Mouse (Mus musculus) embryonic facial prominence, embryonic 15.5 days (tissue): ENCODE measurements around the gene Syngr2. TPM values are rescaled to one million over a fixed set of nuclear protein-coding genes. Genes with fewer than 3 reads are reported as not detected.

Experiments used
- ATAC-seq: fragments of 200-750 bp; cut with Nextera tagmentation; 2 replicates; pipeline ENCODE4 v1.8.0; 2017; ENCODE audit warnings: low read depth, moderate TSS enrichment; ENCODE audit not compliant: insufficient number of reproducible peaks, low FRiP score, low TSS enrichment
- H3K27ac ChIP-seq: fragments of 300-500 bp; sonication (generic); replicated peaks from 2 replicates; pipeline ENCODE4 v1.5.1; 2015; ENCODE audit warnings: mild to moderate bottlenecking, inconsistent platforms
- H3K27me3 ChIP-seq: fragments of 300-500 bp; sonication (generic); 2 replicates; pipeline ENCODE4 v1.6.1; 2015; ENCODE audit warnings: inconsistent platforms
- H3K36me3 ChIP-seq: fragments of 300-500 bp; sonication (generic); 2 replicates; pipeline ENCODE4 v1.6.1; 2015; ENCODE audit warnings: mild to moderate bottlenecking, inconsistent platforms
- H3K4me1 ChIP-seq: fragments of 300-500 bp; sonication (generic); 2 replicates; pipeline ENCODE4 v1.6.1; 2015; ENCODE audit warnings: inconsistent platforms
- H3K4me2 ChIP-seq: fragments of 300-500 bp; sonication (generic); replicated peaks from 2 replicates; pipeline ENCODE4 v1.6.1; 2015; ENCODE audit warnings: mild to moderate bottlenecking, inconsistent platforms
- H3K4me3 ChIP-seq: fragments of 300-500 bp; sonication (generic); replicated peaks from 2 replicates; pipeline ENCODE4 v1.5.1; 2015; ENCODE audit warnings: mild to moderate bottlenecking, inconsistent platforms
- H3K9ac ChIP-seq: fragments of 300-500 bp; sonication (generic); 2 replicates; pipeline ENCODE4 v1.6.1; 2015; ENCODE audit warnings: inconsistent platforms
- H3K9me3 ChIP-seq: fragments of 300-500 bp; sonication (generic); replicated peaks from 2 replicates; pipeline ENCODE4 v1.6.1; 2016; ENCODE audit warnings: inconsistent platforms
- WGBS: fragments of 180-500 bp; shearing (Covaris S2); methylation state at CpG from one replicate; pipeline ENCODE4 v1.1.7; 2015; 5-methylcytosine and 5-hydroxymethylcytosine counted together
- polyA plus RNA-seq: library from polyadenylated mRNA; unstranded; fragments of >200 nt; fragmentation: Nextera tagmentation; extraction: Ambion mirVana; gene quantifications from 2 replicates; pipeline ENCODE4 v1.2.1, GENCODE M21; 2015

The Syngr2 gene
- 76.1 and 79.6 TPM in 2 replicates for polyA plus RNA-seq

DNA sequence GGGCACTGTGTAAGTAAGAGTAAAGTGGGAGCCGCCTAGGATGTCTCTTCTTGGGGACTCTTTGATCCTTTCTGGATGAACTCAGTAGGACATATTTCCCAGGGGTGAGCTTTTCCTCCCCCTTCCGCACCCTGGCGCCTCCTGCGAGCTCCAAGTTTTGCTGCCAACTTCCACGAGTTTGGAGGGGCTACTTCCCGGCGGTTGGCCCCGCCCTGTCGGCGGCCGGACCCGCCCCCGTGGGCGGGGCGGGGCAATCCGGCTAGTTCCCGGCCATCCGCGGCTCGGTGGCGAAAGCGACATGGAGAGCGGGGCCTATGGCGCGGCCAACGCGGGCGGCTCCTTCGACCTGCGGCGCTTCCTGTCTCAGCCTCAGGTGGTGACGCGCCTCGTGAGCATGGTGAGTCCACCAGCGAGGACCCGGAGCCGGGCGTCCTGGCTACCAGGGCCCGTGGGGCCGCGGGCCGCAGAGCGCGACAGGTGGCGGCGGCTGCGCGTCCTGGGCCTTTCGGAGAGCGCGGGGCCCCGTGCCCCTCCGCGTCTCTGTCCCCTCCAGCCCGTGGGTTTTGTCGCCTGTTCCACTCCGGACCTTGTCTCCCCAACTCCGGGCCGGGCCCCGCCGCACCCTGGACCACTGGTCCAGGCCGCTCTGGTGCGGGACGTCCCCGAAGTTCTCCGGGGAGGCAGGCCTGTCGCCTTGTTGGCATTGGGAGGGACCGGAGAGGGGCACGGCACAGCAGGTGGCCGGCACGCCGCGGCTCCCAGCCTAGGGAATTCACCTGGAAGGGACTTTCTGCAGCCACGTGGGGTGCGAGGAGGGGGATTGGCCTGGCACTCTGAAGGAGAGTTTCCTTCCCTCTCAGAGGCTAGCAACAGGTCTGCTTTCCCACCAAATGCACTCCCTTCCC, at the start of gene Syngr2, which contains the start of gene Gm20708:
Syngr2 (plus strand) TSS at position 262 of the 905 bp plus-strand sequence.
Gm20708 (plus strand) TSS at position 262 of the 905 bp plus-strand sequence.
- ATAC-seq: peak; percentile 76
- Histone ChIP-seq H3K9ac (peak within 1 kb of the TSS; percentile 41), H3K27me3 (no peaks in the 10 kb centered on the region), H3K4me2 (peak within 1 kb of the TSS; percentile 98), H3K36me3 (peaks cover 27% of the 10 kb centered on the region), H3K4me3 (peak within 1 kb of the TSS; percentile 71), H3K9me3 (no peaks in the 10 kb centered on the region), H3K27ac (peak within 1 kb of the TSS; percentile 80), H3K4me1 (peaks cover 21% of the 10 kb centered on the region)
- under 1% methylated on average over 73 of the region's 75 CpGs for WGBS

DNA sequence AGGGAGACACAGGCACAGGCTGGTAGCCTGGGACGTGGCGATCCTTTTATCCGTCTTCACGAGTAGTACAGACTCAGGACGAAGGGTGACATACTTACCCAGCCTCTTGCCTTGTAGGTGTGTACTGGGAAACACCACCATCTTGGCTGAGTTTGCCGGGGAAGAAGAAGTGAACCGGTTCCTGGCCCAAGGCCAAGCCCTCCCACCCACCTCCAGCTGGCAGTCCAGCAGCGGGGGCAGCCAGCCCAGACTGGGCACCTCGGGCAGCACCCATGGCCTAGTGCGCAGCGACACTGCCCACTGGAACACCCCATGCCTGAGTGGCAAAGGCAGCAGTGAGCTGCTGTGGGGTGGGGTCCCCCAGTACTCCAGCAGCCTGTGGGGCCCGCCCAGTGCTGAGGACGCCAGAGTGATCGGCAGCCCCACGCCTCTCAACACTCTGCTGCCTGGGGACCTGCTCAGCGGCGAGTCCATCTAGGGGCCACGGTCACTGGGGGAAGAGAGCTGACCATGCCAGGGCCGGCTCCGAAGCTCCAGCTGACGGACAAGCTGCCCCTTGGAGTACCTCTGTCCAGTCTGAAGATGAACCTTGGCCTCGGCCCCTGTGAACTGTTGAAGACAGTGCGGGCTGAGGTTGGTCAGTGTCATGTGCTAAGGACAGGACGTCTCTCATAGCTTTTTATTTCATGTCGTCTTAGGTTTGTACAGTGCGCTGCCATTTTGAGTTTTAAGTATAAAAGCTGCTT, 48.9 kb upstream of the Syngr2 start:
- H3K27me3 ChIP-seq: no peaks in the 10 kb centered on the region
- no peak overlapping the region for H3K4me3 ChIP-seq
- H3K27ac ChIP-seq: no peak overlapping the region
- WGBS: 89% methylated on average over 26 of the region's 26 CpGs
- H3K4me2 ChIP-seq: no peak overlapping the region
- H3K36me3 ChIP-seq: peaks cover 81% of the 10 kb centered on the region
- ATAC-seq: no peak
- no peaks in the 10 kb centered on the region for H3K9me3 ChIP-seq
- 0 out of 2 replicates have a peak, but pooled peaks cover 5% of the 10 kb centered on the region for H3K4me1 ChIP-seq
- H3K9ac ChIP-seq: no peak overlapping the region

DNA sequence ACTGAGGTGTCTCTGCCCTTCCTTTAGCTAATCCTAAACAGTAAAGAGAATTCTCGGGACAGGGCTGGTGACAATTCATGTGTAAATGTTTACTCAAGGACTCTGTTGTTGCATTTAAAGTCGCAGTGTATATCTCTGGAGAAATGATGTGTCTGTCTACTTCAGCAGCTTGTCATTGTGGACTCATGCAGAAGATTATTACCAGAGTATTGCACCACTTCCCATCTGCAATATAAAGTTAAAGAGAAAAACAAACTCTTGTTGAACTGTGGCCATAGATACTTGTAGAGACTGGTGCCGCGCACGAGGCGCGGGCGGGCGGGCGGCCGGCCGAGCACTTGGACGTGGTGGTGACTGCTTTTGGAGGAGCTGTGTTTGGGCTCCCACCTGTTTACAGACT, 47.7 kb upstream of the Syngr2 start:
- H3K9me3 ChIP-seq: no peaks in the 10 kb centered on the region
- WGBS: 88% methylated on average over 13 of the region's 13 CpGs

DNA sequence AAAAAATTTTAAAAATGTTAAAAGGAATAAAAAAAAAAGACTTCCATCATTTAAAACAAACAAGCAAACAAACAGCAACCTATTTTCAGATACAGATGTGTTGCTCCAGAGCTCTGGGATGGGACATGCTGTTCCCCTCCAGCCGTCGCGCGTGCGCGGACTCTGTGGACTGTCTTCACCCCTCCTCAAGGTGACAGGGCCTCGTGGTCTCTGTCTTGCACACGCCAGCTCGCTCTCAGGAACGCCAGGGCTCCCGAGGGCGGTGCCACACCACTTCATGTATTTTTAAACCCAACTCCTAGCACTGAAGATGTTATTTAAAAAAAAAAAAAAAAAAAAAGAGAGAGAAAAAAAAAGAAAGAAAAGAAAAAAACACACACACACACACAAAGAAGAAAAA, 47.2 kb upstream of the Syngr2 start:
- WGBS: 84% methylated on average over 12 of the region's 12 CpGs
- peaks cover 74% of the 10 kb centered on the region for H3K36me3 ChIP-seq
- no peak for ATAC-seq

More for the DNA sequence above, 47.7 kb upstream of the Syngr2 start:
- no peak overlapping the region for H3K27ac ChIP-seq
- no peak overlapping the region for H3K9ac ChIP-seq
- 0 out of 2 replicates have a peak, but pooled peaks cover 5% of the 10 kb centered on the region for H3K4me1 ChIP-seq
- ATAC-seq: no peak
- H3K4me3 ChIP-seq: no peak overlapping the region
- H3K27me3 ChIP-seq: no peaks in the 10 kb centered on the region
- H3K36me3 ChIP-seq: peaks cover 78% of the 10 kb centered on the region
- no peak overlapping the region for H3K4me2 ChIP-seq

DNA sequence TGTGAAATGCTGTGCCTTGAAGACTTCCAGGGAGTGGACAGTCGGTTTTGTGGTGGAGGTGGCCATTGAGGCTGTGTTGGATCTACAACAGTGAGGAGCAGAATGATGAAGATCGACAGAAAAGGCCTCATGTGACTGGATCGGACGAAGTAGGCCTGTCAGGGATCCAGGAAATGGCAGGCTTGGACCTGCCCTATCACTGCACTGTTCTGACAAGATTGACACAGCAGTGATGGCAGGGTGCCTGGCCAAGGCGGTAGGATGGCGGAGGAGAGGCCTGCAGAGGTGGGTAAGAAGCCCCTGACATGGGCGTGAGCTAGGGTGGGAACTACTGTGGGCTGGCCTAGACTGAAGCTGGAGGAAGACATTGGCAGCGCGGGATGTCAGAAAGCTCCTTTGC, 45.1 kb upstream of the Syngr2 start:
- no peaks in the 10 kb centered on the region for H3K27me3 ChIP-seq
- H3K4me2 ChIP-seq: no peak overlapping the region
- no peak overlapping the region for H3K9ac ChIP-seq
- no peak for ATAC-seq
- no peak overlapping the region for H3K4me3 ChIP-seq
- 0 out of 2 replicates have a peak overlapping the region, but pooled peaks have one; percentile 28 for H3K27ac ChIP-seq
- H3K9me3 ChIP-seq: no peaks in the 10 kb centered on the region
- H3K36me3 ChIP-seq: peaks cover 54% of the 10 kb centered on the region
- 75% methylated on average over 9 of the region's 9 CpGs for WGBS
- H3K4me1 ChIP-seq: peaks cover 5% of the 10 kb centered on the region; the same call in 1 of the 2 replicates

More for the DNA sequence above, 47.2 kb upstream of the Syngr2 start:
- no peaks in the 10 kb centered on the region for H3K9me3 ChIP-seq
- no peak overlapping the region for H3K27ac ChIP-seq
- 0 out of 2 replicates have a peak, but pooled peaks cover 5% of the 10 kb centered on the region for H3K4me1 ChIP-seq
- no peak overlapping the region for H3K4me2 ChIP-seq
- no peaks in the 10 kb centered on the region for H3K27me3 ChIP-seq
- no peak overlapping the region for H3K4me3 ChIP-seq
- no peak overlapping the region for H3K9ac ChIP-seq

DNA sequence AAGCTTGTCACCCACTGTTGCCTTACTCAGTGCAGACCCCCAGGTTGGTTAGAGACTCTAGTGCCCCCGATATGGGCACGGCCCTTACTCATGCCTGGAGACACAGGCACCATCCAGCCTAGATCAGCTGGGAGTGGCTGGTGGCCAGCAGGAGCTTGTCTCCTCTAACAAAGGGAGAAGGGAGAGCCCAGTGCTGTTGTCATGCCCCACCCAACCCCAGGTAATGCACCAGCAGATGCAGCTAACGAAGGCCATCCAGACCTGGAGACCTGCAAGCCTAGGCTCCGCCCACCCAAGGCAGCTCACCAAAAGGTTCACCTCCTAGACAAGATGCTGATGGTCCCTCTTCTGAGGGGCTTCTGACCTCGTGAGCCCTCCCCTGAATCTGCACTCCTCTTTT, 44.1 kb upstream of the Syngr2 start:
- 88% methylated on average over 5 of the region's 5 CpGs for WGBS
- no peak for ATAC-seq
- H3K36me3 ChIP-seq: peaks cover 43% of the 10 kb centered on the region
- no peak overlapping the region for H3K9ac ChIP-seq
- H3K4me3 ChIP-seq: no peak overlapping the region
- no peaks in the 10 kb centered on the region for H3K27me3 ChIP-seq
- no peaks in the 10 kb centered on the region for H3K9me3 ChIP-seq
- no peak overlapping the region for H3K4me2 ChIP-seq
- no peak overlapping the region for H3K27ac ChIP-seq
- H3K4me1 ChIP-seq: peaks cover 3% of the 10 kb centered on the region; the same call in 1 of the 2 replicates

DNA sequence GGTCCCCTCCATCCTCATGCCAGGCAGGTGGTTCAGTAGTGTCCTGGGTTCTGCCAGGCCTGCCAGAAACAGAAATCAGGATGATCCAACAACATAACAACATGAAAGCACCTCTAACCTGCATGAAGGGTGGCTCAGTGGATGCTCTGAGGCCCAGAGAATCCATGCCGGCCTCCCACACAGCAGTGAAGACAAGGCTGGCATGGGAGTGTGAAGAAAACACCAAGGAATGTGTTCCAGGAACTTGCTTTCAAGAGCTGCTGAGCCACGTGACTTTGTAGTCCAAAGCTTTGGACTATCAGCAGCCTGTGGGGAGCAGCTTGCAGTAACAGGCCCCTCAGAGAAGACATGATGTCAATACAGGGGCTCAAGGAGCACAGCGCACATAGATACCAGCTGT, 43.2 kb upstream of the Syngr2 start:
- Histone ChIP-seq H3K9ac (no peak overlapping the region), H3K27ac (no peak overlapping the region), H3K36me3 (peaks cover 36% of the 10 kb centered on the region), H3K4me2 (no peak overlapping the region), H3K9me3 (no peaks in the 10 kb centered on the region), H3K4me3 (no peak overlapping the region), H3K27me3 (no peaks in the 10 kb centered on the region), H3K4me1 (no peaks in the 10 kb centered on the region; the same call in 1 of the 2 replicates)
- 81% methylated on average over 3 of the region's 3 CpGs for WGBS
- no peak for ATAC-seq

DNA sequence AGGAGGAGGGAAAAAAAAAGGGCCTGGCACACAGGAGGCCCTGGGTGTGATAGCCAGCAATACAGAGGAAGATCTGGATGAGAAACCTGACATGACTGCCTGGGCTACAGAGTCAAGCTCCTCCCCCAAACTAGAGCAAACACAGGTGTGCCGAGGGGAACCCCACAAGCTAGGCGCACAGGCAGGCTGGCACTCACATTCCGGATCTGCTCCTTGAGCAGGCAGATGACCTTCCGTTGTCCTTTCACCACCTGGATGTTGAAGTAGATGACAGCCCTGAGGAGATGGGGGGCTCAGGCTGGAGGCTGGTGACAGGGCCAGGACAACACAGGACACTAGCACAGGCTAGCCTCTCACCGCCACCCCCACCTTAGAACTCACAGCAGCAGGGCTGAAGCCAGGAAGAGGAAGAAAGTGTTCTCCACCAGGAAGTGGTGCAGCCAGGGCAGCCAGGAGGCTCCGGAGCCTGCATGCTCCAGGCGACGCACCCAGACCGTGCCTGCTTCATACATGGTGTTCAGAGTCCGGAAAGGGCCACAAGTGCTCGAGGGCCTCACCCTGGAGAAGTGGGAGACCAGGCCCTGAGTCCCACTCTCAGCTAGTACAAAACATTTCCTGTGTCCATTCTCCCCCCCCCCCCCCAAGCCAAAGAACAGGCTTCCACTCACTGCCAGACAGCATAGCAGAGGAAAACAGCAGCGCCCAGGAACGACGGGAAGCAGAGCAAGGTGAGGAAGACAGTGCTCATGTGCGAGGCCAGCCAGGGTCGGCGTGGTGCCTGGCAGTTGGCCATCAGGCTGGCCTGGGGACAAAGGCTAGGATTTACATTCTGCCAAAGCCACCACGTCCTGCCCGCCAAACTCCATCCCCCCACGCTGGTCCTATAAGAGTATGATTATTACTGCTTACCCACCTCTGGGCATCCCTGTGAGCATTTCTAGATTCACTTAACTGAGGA, 40.5 kb upstream of the Syngr2 start:
- no peak overlapping the region for H3K4me3 ChIP-seq
- H3K27ac ChIP-seq: no peak overlapping the region
- H3K27me3 ChIP-seq: no peaks in the 10 kb centered on the region
- no peaks in the 10 kb centered on the region for H3K9me3 ChIP-seq
- 81% methylated on average over 20 of the region's 20 CpGs for WGBS
- H3K36me3 ChIP-seq: peaks cover 43% of the 10 kb centered on the region
- ATAC-seq: no peak
- no peaks in the 10 kb centered on the region; the same call in 1 of the 2 replicates for H3K4me1 ChIP-seq
- H3K4me2 ChIP-seq: no peak overlapping the region
- H3K9ac ChIP-seq: no peak overlapping the region

DNA sequence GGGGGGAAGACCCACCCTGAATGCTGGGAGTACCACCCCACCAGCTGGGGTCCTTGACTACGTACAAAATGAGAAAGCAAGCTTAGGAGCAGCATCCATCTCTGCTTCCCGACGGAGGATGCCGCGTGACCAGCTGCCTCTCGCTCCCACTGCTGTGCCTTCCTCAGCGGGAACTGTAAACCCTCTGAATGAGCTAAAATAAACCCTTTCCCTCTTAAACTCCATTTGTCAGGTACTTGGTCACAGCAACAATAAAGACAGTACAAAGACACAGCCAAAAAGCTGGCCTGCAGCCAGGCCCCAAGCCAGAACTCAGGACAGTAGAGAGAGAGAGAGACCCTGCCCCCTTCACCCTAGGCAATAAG, 39.8 kb upstream of the Syngr2 start:
- ATAC-seq: no peak
- H3K27ac ChIP-seq: no peak overlapping the region
- H3K9ac ChIP-seq: no peak overlapping the region
- H3K4me1 ChIP-seq: no peaks in the 10 kb centered on the region; the same call in 1 of the 2 replicates
- no peak overlapping the region for H3K4me3 ChIP-seq
- no peak overlapping the region for H3K4me2 ChIP-seq
- no peaks in the 10 kb centered on the region for H3K9me3 ChIP-seq
- peaks cover 40% of the 10 kb centered on the region for H3K36me3 ChIP-seq
- WGBS: 88% methylated on average over 7 of the region's 7 CpGs
- no peaks in the 10 kb centered on the region for H3K27me3 ChIP-seq

DNA sequence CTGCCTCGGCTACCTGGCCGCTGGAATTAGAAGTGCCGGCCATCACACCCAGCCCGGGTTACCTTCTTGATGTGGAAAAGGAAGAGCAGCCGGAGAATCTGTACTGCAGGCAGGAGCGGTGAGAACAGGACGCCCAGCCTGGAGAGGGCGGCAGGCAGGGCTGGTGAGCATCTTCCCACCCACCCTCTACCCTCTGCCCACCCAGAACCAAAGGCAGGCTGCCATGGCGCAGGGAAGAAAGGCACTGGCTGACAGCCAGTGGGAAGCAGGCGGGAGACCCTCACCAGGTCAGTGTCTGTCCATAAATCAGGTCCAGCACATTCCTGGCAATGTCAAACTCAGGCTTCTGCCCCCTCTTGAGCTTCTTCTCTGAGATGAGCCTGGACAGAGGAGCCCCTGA, 39.1 kb upstream of the Syngr2 start:
- ATAC-seq: no peak
- H3K36me3 ChIP-seq: peaks cover 40% of the 10 kb centered on the region
- H3K27ac ChIP-seq: no peak overlapping the region
- H3K9me3 ChIP-seq: no peaks in the 10 kb centered on the region
- H3K27me3 ChIP-seq: no peaks in the 10 kb centered on the region
- no peak overlapping the region for H3K4me2 ChIP-seq
- H3K4me3 ChIP-seq: no peak overlapping the region
- WGBS: 88% methylated on average over 10 of the region's 10 CpGs
- no peaks in the 10 kb centered on the region; the same call in 1 of the 2 replicates for H3K4me1 ChIP-seq
- H3K9ac ChIP-seq: no peak overlapping the region
